Mouse (Mus musculus): ENCODE measurements around the gene Fga.

Fga gene

DNA sequence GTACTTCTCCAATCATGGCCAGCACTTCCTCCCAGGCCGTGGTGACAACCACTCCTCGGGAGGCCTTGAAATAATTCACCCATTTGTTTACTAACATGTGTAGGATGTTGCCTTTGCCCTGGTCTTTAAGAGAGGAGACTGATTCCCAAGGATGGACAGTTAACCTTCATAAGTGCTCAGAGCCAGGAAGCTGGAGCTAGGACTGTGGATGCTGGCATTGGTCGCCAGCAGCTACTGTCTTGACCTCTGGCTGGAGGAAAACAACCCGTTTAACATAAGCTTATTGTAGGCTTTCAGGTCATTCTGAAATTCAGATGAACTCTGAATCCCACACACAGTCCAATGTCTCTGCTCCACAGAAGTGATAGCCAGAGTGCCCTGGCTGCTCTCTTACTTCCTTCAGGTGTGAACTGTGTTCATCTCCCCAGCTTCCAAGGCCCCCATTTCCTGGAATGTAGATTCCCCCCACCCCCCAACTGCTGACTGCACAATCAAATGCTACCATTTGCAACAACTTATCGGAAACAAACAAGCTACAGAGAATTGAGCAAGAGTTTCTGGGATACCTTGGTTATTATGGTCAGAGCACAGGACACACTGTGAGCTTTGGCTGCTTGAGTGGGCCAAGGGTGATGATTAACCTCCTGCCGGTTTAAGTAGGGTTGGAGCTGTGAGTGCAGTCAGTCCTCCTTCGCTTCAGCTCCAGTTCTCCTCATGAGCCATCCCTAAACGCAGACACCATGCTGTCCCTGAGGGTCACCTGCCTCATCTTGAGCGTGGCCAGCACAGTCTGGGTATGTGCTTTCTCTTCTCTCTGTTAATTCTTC is at the start of gene Fga:
TSS of gene Fga (plus strand) at position 602 of the 827 bp plus-strand sequence.
- DNase-seq, result no peak

DNA sequence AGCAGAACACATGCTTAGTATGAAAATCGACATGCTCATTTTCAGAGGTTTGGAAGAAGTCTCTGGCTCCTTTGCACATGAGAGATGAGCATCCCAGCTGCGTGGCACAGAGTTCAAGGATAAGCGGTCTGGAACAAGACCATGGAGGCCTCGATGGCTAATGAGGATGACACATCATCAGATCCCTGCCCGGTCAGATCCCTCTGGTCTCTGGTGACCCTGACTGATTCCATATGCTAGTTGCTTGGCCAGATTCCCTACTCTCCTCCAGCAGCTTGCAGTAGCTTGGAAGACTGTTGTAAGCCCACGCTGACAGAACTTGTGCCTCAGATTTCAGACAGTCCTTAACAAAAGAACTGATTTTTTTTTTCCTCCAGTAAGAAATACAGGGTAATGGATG is 45.1 kb upstream of the Fga start:
- no peak for DNase-seq

DNA sequence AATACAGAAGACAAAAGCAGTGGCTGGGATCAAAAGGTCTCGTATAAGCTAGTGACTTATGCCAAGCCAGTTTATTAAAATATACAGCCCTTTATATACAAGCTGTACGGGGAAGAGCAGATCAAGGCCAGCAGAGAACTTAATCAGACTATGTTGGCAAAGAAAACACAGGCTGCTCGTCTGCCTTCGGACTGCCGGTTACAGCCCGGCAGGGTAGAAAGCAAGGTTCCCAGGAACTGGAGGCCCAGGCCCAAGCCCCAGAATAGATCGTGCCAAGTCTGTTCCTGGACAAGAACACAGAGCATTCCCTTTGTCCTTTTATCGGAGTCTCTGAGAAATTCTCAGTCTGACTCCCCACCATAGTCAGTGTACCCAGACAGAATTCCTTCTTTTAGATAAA is 44.0 kb upstream of the Fga start:
- DNase-seq, result no peak

DNA sequence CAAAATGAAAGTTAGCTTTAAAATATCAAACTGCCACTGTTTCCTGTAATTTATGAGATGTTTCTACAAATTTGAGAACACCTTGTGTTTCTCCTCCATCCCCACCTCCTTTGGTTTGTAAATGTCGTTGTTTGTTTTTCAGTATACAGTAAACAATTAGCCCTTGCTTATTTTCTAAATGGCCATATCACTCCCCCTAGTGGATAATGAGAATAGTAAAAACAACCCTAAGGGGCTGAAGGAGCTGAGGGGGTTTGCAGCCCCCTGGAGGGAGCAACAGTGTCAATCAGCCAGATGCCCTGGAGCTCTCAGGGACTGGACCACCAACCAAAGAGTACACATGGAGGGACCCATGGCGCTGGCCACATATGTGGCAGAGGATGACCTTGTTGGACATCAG is 41.0 kb upstream of the Fga start:
- DNase-seq, result no peak

DNA sequence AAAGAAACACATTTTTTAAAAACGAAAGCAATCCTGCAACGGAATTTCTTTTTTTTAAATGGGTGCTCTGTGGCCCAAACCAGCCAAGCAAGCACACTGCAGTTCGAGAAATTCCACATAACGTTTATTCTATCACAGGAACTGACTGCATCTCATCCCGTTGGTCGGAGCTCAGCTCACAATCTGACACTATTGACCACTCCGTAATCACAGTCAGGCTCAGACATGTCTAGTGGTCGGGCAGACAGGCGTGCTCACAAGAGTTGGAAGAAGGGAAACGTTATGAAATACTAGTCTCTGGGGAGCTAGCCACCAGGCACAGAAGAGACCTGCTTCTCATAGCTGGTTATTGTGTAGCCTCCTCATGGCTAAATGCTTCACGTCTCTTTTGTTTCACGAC is 33.9 kb upstream of the Fga start:
- no peak for DNase-seq

DNA sequence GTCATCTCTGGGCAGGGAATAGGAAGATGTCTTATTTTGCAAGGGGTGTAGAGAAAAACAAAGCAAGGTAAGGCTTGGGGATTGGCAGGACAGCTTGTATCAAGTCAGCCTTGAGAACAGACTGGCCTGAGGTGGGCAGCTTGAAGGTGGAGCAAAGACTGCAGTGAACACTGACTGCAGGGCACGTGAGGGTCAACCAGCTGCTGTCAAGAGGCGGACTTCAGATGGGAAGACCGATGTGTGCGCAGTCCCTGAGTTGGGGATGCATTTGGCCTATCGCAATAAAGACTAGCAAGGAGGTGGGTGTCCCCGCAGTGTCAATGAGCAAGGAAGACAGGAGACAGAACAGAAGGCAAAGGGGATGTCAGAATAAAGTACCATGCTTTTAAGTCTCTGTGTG is 32.9 kb upstream of the Fga start:
- no peak for DNase-seq

DNA sequence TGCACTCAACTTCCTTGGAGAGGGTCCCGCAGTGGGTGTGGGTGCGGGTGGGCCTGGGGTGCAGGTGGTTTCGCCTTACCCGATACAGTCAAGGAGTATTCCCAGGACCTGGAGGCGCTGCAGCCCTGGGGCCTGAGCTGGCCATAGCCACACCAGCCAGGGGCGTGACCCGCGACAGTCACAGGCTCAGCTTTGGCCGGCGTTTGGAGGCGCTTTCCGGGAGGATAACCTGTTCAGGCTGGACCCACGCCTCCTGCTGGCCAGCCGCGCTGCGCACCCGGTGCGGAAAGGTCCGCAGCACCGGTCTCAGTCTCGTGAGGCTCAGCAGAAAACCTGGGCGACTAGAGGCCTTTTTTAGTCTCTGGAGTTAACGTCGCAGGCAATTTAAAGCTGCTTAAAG is 30.5 kb upstream of the Fga start:
- DNase-seq, result no peak

DNA sequence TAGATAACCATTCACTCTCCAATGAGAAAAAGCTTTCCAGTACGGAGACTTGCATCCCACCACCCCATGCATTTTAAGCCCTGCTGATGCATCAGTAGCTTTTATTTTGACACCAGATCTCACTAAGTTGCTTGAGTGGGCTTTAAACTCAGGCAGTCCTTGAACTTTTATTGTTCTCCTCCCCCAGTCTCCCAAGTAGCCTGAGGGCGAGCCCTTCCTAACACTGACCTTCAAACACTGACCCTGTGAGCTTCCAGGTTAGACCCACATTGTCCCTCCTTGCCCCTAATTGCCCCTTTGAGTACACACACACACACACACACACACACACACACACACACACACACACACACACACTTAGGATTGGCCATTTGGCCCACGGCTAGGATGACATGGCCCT is 29.2 kb upstream of the Fga start:
- no peak for DNase-seq

DNA sequence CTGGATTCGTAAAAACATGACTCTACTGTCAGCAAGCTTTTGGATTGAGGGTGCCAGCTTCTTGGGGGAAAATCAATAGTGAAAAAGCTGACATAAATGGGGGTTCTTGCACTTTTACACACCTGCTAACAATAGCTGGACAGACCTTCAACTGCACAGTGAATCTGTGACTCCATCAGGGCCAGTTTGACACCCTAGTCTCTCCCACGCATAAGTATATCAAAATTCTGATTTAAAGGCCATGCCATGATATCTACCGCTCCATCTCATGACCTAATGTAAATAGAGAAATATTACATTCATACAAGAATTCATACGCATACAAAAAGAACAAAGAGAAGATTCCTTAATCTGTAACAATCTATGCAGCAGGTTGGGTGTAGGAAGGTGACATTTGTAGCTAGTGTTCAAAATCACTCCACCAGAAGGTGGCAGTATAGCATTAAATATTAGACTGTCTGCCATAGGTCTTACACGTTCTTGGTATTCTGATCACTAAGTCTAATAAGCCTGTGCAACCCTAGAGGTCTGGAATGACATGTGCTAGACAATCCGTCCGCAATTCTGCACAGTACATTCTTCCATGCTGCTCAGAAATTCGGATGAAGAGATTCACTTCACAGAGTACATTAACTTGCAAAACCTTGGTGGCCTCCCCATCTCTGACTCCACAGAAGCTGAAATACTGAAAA is 27.0 kb upstream of the Fga start:
- DNase-seq, result peak; percentile 40 to 44

DNA sequence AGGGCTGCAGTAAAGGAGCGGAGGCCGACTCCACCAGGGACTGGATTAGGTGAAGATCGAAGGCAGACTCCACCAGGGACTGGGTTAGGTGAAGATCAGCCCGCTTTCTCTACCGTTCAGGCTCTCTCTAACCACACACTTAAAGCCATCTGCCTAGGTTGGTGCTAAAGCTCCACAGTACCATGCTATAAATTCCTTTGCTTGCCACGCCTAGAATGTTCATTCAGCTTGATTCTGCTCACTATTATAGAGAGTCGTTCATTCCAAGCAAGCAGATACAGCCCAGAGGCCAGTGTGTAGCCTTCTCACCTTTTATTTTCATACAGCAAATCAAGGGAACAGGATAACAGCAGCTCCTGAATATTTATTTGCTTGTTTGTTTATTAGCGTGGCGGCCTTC is 25.9 kb upstream of the Fga start:
- DNase-seq, result no peak

DNA sequence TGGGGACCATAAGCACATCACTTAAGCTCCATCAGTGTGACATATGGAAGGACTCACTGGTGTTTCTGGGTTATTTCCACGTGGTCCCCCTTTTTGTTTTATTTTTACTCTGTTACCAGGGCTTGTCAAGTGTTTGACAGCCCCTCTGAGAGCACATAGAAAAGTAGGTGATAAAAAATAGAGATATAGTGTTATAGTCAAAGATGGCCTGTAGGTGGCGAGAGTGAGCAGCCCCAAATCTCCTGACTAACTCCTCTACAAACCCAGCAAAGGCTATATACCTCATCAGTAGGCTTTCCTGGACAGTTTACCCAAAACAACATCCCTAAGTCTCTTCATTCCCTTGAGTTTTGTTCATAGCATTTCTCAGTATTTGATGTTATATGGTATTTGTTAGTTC is 23.7 kb upstream of the Fga start:
- DNase-seq, result peak; percentile 41 to 52

DNA sequence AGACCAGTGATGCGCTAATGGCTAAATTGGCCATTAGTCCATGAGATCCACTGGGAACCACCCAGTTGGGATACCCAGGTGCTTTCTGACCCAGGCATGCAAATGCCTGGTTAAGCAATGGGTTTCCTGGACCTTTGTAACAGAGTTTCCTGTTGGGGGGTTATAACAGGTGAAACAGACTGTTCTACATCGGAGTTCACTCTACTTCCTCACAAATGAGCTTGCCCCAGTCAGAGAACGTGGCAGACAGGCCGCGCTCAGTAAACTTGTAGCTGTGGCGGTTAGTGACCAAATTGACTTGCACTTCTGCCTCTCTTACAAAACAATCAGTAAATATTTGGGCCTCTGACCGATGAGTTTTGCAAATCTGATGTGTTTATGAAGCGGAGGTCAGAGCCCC is 22.8 kb upstream of the Fga start:
- no peak for DNase-seq

DNA sequence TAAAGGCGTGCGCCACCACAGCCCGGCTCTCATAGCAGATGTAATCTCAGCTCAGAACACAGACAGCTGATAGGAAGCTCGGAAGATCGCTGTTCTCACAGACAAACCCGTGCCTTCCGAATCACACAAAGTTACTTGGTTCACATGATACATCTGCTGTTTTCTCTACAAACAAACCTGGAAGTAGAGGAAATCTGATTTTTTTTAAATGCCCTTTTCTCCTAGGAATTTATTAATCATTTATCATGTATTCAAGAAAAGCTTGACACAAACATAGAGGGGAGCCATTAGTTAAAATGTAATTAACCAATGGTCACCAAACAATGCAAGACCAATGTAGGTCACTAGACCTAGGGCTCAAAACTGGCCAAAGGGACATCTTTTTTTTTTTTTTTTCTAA is 21.1 kb upstream of the Fga start:
- DNase-seq, result no peak

DNA sequence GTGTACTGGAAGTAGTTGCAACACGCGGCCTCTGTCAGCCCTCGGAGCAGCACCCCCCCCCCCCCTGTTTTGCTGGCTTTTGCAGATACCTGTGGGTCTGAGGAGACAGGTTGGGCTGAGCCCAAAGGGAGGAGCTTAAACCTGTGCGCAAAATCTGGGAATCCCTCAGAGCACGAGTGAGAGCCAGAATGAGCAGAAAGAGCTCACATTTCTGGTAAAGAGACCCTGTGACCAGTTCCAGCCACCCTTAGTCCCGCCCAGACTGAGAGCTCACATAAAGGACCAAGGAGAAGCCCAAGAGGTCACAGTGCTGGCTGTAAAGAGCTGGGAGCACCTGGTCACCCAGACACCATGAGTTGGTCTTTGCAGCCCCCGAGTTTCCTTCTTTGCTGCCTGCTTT is 18.3 kb upstream of the Fga start, which contains the start of gene Fgg:
TSS of gene Fgg (plus strand) at position 168 of the 400 bp plus-strand sequence.
- no peak for DNase-seq

DNA sequence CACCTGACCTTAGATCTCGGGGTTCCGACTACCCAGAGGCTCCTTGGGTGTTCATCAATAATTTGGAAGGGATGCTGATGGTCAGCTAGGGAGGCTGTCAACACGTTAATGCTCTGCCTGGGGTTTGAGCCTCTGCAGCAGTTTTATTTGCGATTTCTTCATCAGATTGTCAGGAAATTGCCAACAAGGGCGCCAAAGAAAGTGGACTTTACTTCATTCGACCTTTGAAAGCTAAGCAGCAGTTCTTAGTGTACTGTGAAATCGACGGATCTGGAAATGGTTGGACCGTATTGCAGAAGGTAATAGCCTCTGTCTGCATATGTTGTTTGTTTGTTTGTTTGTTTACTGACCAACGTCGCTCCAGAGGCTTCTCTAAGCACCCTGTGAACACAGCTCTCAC is 15.6 kb upstream of the Fga start:
- DNase-seq, result no peak

DNA sequence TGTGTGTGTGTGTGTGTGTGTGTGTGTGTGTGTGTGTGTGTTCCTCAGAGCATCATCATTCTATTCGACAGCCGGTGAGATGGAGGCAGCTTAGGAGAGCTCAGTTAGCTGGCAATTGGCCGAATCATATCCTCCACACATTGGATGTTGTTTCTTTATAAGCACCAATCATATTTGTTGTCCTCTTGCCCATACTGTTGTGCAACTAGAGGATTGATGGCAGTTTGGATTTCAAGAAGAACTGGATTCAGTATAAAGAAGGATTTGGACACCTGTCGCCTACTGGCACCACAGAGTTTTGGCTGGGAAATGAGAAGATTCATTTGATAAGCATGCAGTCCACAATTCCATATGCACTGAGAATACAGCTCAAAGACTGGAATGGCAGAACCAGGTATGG is 14.7 kb upstream of the Fga start:
- DNase-seq, result no peak

DNA sequence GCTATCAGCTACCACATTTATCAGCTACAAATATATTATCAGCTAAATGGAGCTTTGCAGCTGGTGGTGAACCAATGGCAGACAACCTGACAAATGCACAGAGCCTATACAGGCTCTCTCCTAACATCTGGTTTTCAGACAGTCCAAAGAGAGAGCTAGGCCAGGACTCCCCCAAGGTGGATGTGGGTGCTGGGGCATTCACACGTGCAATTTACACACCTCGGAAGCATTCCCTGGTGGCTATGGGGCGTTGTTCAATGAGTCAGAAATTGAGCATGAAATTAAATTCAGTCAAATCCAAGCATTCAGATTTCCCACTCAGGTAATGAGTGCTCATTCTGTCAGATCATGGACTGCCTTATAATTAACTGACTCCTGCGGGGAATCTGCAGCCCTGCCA is 14.3 kb upstream of the Fga start:
- DNase-seq, result no peak

DNA sequence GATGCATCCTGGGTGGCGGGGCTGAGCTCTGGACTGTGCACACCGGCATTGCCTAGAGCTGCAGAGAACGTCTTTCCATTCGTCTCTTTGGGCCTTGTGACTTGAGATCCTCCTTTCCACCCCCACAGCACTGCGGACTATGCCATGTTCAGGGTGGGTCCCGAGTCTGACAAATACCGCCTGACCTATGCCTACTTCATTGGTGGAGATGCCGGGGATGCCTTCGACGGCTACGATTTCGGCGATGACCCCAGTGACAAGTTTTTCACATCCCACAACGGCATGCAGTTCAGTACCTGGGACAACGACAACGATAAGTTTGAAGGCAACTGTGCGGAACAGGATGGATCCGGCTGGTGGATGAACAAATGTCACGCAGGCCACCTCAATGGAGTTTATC is 13.2 kb upstream of the Fga start:
- DNase-seq, result no peak

DNA sequence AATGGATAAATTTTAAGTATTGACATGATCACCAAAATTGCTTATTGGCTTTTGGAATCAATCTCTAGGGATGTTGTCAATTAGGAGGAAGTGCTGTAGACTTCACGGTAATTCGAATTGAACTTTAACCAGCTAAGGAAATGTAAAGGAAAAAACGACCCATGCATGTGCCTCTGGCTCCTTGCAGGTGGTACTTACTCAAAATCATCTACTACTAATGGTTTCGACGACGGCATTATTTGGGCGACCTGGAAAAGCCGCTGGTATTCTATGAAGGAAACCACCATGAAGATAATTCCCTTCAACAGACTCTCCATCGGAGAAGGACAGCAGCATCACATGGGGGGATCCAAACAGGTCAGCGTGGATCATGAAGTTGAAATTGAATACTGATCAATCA is 11.9 kb upstream of the Fga start:
- no peak for DNase-seq

DNA sequence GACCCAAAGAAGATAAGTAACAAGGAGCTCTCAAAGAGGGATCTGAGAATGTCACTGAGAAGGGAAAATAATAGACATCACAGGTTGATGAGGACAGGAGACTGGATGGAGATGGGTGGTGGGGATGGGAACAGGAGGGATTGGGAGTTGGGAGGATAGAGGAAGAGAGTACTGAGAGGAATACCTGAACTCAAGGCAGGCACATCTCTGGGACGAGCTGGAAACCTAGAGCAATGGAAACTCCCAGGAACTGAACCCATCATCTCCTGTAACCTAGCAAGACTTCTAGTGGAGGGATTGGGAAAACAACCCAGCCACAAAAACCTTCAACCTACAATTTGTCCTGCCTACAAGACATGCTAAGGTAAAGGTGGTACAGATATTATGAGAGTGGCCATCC is 9.6 kb upstream of the Fga start:
- DNase-seq, result no peak

DNA sequence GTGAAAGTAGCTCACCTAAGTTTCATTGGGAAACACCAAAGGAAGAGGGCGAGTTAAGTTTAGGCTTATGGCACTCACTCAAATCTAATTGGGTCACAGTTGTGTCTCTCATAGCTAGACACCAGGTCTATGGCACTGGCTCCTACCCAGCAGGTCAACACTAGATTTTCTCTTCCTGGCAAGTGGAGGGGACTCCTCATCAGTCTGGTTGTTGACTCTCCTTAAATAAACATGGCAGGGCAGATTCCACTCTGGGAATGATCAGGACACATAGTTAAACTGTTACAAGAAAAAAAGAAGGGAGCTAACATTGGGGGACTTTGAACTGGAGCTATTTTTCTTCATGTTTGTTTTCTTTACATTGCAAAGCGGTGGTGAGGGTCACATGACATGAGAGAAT is 5.5 kb upstream of the Fga start:
- DNase-seq, result no peak

DNA sequence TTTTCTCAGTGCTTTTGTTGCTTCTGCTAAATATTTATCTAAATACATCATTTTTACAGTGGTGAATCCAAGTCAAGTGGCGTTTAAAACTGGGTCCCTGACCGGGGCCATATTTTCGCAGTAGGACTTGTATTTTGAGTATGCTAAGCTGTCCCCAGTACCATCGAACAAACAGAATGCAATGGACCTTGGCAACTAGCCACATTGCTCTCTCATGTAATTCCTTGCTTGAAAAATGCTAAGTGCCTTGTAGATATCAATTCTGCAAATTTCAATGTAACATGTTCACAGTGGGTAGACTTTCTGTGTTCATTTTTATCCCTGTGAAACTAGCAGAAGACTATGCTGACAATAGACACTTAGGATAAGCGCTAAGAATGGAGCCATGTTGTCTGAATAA is 4.7 kb upstream of the Fga start:
- DNase-seq, result no peak

DNA sequence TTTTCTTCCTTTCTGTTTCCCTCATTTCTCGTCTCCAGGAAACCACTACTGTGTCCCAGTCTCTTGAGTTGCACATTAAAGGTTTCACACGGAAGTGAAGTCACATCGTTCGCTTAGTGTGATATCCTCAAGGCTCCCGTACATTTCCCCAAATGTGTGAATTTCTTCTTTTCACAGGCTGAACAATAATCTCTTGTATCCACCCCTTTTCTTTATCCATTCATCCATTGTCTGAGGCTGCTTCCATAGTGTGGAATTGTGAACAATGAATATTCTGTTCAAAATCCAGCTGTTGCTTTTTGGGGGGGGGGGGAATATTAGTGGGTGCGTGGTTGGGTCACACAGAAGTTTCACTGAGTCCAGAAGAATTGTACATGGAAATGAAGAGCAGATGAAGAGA is 840 bp upstream of the Fga start:
- no peak for DNase-seq

DNA sequence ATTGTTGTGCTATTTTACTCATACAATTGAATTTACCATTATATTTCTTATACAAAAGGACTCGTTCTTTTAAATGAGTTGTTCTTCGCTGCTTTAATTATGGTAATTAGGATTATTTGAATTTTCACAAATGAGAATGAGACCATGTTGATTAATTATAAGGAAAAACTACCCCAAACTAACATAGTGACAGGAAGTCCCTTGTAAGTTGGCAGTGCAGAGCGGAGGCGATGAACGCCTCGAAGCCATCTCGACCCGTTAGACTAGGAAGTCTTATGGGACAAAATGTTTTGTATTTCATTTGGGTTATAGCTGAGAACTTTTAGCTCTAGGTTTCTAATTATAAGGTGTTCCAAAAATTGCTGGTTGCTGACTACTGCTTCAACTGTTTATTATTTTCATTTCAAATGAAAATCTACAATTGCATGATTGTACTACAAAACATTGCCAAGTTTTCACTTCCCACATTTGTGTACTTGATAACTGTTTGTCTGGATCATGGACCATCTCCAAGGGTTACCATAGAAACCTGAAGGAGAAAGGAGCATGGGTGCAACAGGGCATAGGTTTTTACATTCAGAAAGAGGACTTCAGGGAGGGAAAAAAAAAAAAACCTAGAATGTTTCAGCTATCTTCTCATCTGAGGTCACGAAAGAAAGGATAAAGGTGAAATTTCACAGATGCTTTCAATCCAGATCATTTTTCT is 1.8 kb downstream of the Fga start:
- no peak for DNase-seq
